Comparison of ENCODE assay signal across 12 mouse cellular contexts in genomic region chr15:80219705-80220657, GRCm38 (mm10). TPM values are rescaled to one million over a fixed set of nuclear protein-coding genes. Genes with fewer than 3 reads are reported as not detected.
DNase-seq lines count a peak whose midpoint lies in the region; ATAC-seq and TF ChIP-seq lines count a peak whose summit lies in the region.
"Had no signal": no experiment of that assay in that cellular context is flagged by ENCODE, and none has a peak within 500 bp of the region (broad histone marks: within the 10 kb centered on the region; RNA-seq: fewer than 3 reads in every experiment).

No protein-coding gene starts in this region.

- no peak overlapping the region for H3K9ac ChIP-seq in forebrain, embryonic 12.5 days
- no peak overlapping the region for H3K9ac ChIP-seq in forebrain, embryonic 11.5 days (ENCODE audit: low read length)
- no peak overlapping the region for H3K9ac ChIP-seq in lung, postnatal 0 days (replicated peaks; ENCODE audit: low read depth)
- no peak overlapping the region for H3K9ac ChIP-seq in intestine, embryonic 14.5 days (ENCODE audit: low read length)
- H3K9ac ChIP-seq: embryonic facial prominence, embryonic 15.5 days had no signal

- no peak for ATAC-seq in forebrain, embryonic 12.5 days (ENCODE audit: low FRiP score)
- no peak for ATAC-seq in forebrain, embryonic 11.5 days (replicated peaks; ENCODE audit: low FRiP score)
- ATAC-seq in lung, postnatal 0 days: peak; percentile 37; the same call in 1 of the 2 replicates
- ATAC-seq in intestine, embryonic 14.5 days (replicated peaks; ENCODE audit: low FRiP score, low TSS enrichment, low read depth): no peak

- no peaks in the 10 kb centered on the region for H3K27me3 ChIP-seq in forebrain, embryonic 12.5 days
- H3K27me3 ChIP-seq in forebrain, embryonic 11.5 days (ENCODE audit: control insufficient read depth, insufficient read depth, low read length): no peaks in the 10 kb centered on the region
- H3K27me3 ChIP-seq in lung, postnatal 0 days (replicated peaks; ENCODE audit: insufficient read depth, low read length): no peaks in the 10 kb centered on the region
- no peaks in the 10 kb centered on the region for H3K27me3 ChIP-seq in intestine, embryonic 14.5 days (replicated peaks; ENCODE audit: control insufficient read depth, insufficient read depth, low read length)
- H3K27me3 ChIP-seq in small intestine, adult 2 months (ENCODE audit: control insufficient read depth, insufficient read depth, low read length): no peaks in the 10 kb centered on the region
- H3K27me3 ChIP-seq: embryonic facial prominence, embryonic 15.5 days had no signal

- H3K27ac ChIP-seq in forebrain, embryonic 12.5 days: no peak overlapping the region; the same call in 1 of the 2 replicates
- no peak overlapping the region for H3K27ac ChIP-seq in forebrain, embryonic 11.5 days (ENCODE audit: low read depth, low read length)
- peak overlapping the region; percentile 60 for H3K27ac ChIP-seq in lung, postnatal 0 days (ENCODE audit: low read length)
- H3K27ac ChIP-seq in intestine, embryonic 14.5 days (ENCODE audit: low read depth): no peak overlapping the region
- 0 out of 2 replicates have a peak overlapping the region, but pooled peaks have one; percentile 5 for H3K27ac ChIP-seq in small intestine, adult 2 months (ENCODE audit: insufficient read depth, low read depth, low read length)
- H3K27ac ChIP-seq: embryonic facial prominence, embryonic 15.5 days had no signal

- H3K4me3 ChIP-seq in forebrain, embryonic 12.5 days (replicated peaks): no peak overlapping the region
- H3K4me3 ChIP-seq in forebrain, embryonic 11.5 days (ENCODE audit: low read depth, low read length): no peak overlapping the region
- H3K4me3 ChIP-seq in lung, postnatal 0 days (ENCODE audit: low read depth, low read length): no peak overlapping the region
- H3K4me3 ChIP-seq in intestine, embryonic 14.5 days (ENCODE audit: low read depth, low read length): no peak overlapping the region
- H3K4me3 ChIP-seq in small intestine, adult 2 months (ENCODE audit: low read depth, low read length): no peak overlapping the region
- H3K4me3 ChIP-seq: embryonic facial prominence, embryonic 15.5 days had no signal

- no peak for DNase-seq in forebrain, embryonic 11.5 days (ENCODE audit: low spot score)
- DNase-seq in lung, postnatal 0 days (ENCODE audit: low spot score): no peak
- DNase-seq in lung, adult 18-20 months: no peak
- DNase-seq in intestine, embryonic 14.5 days (ENCODE audit: low spot score): no peak
- no peak for DNase-seq in adrenal gland, adult (ENCODE audit: inconsistent age in 2 of 2, low spot score in 1 of 2)
- no peak for DNase-seq in ovary, adult 18-20 months (ENCODE audit: low spot score)
- DNase-seq: layer of hippocampus, postnatal 36 days had no signal

- TF ChIP-seq POLR2A in small intestine, adult 2 months (IDR thresholded peaks at IDR 0.05; ENCODE audit: low read depth, low read length): no peak

- TF ChIP-seq EP300 in lung, postnatal 0 days (IDR thresholded peaks at IDR 0.05): no peak

- peak overlapping the region; percentile 4; the same call in 1 of the 2 replicates for H3K4me2 ChIP-seq in forebrain, embryonic 12.5 days
- H3K4me2 ChIP-seq in forebrain, embryonic 11.5 days (ENCODE audit: low read depth, low read length, severe bottlenecking): no peak overlapping the region
- H3K4me2 ChIP-seq in lung, postnatal 0 days (replicated peaks; ENCODE audit: low read depth, low read length): peak overlapping the region; percentile 29
- H3K4me2 ChIP-seq in intestine, embryonic 14.5 days (ENCODE audit: low read length): 0 out of 2 replicates have a peak overlapping the region, but pooled peaks have one; percentile 30
- H3K4me2 ChIP-seq: embryonic facial prominence, embryonic 15.5 days had no signal

- no peaks in the 10 kb centered on the region for H3K9me3 ChIP-seq in forebrain, embryonic 12.5 days
- no peaks in the 10 kb centered on the region for H3K9me3 ChIP-seq in forebrain, embryonic 11.5 days (ENCODE audit: control insufficient read depth, low read length)
- H3K9me3 ChIP-seq in lung, postnatal 0 days (ENCODE audit: low read length): no peaks in the 10 kb centered on the region
- H3K9me3 ChIP-seq in intestine, embryonic 14.5 days (ENCODE audit: control insufficient read depth, low read length): no peaks in the 10 kb centered on the region
- H3K9me3 ChIP-seq: embryonic facial prominence, embryonic 15.5 days had no signal

- 66% methylated on average over 4 of the region's 4 CpGs for WGBS in forebrain, embryonic 12.5 days
- WGBS in forebrain, embryonic 11.5 days: 73% methylated on average over 4 of the region's 4 CpGs
- WGBS in lung, postnatal 0 days: 41% methylated on average over 4 of the region's 4 CpGs
- 57% methylated on average over 4 of the region's 4 CpGs for WGBS in intestine, embryonic 14.5 days
- WGBS in small intestine, adult 2 months: 58% methylated on average over 4 of the region's 4 CpGs

- peaks cover 4% of the 10 kb centered on the region for H3K36me3 ChIP-seq in forebrain, embryonic 12.5 days (replicated peaks)
- H3K36me3 ChIP-seq in forebrain, embryonic 11.5 days (ENCODE audit: control insufficient read depth, insufficient read depth, low read length): no peaks in the 10 kb centered on the region
- H3K36me3 ChIP-seq in lung, postnatal 0 days (ENCODE audit: insufficient read depth, low read length): no peaks in the 10 kb centered on the region
- 0 out of 2 replicates have a peak, but pooled peaks cover under 1% of the 10 kb centered on the region for H3K36me3 ChIP-seq in intestine, embryonic 14.5 days (ENCODE audit: control insufficient read depth, insufficient read depth, low read length)
- H3K36me3 ChIP-seq in small intestine, adult 2 months (ENCODE audit: control insufficient read depth, insufficient read depth, low read length): no peaks in the 10 kb centered on the region
- H3K36me3 ChIP-seq: embryonic facial prominence, embryonic 15.5 days had no signal

- peaks cover 7% of the 10 kb centered on the region for H3K4me1 ChIP-seq in forebrain, embryonic 12.5 days
- H3K4me1 ChIP-seq in forebrain, embryonic 11.5 days (replicated peaks; ENCODE audit: control insufficient read depth, insufficient read depth, low read length): 0 out of 2 replicates have a peak, but pooled peaks cover 3% of the 10 kb centered on the region
- H3K4me1 ChIP-seq in lung, postnatal 0 days (ENCODE audit: insufficient read depth, low read depth, low read length): no peaks in the 10 kb centered on the region
- 0 out of 2 replicates have a peak, but pooled peaks cover 3% of the 10 kb centered on the region for H3K4me1 ChIP-seq in intestine, embryonic 14.5 days (replicated peaks; ENCODE audit: control insufficient read depth, insufficient read depth, low read length)
- peaks cover 5% of the 10 kb centered on the region for H3K4me1 ChIP-seq in small intestine, adult 2 months (ENCODE audit: control insufficient read depth, insufficient read depth, insufficient read length, low read length)

- no peak for TF ChIP-seq CTCF in lung, postnatal 0 days (IDR thresholded peaks at IDR 0.05)
- no peak for TF ChIP-seq CTCF in small intestine, adult 2 months (IDR thresholded peaks at IDR 0.05; ENCODE audit: extremely low read depth, insufficient read length, insufficient replicate concordance, low read depth, low read length)

RNA-seq across cellular contexts. Expression of gene Mief1, which starts 13.8 kb away (rescaled TPM):
- 38.6 and 44.2 TPM in 2 replicates for polyA plus RNA-seq in forebrain, embryonic 12.5 days (2016; fragmentation: Nextera tagmentation; extraction: Ambion mirVana)
- polyA plus RNA-seq in forebrain, embryonic 11.5 days (2014; fragmentation: Nextera tagmentation; extraction: Ambion mirVana): 47.0 and 47.1 TPM in 2 replicates
- polyA plus RNA-seq in lung, postnatal 0 days (2015; fragmentation: Nextera tagmentation; extraction: Ambion mirVana): 13.2 and 13.7 TPM in 2 replicates
- 32.0 and 38.8 TPM in 2 replicates for polyA plus RNA-seq in intestine, embryonic 14.5 days (2014; fragmentation: Nextera tagmentation; extraction: Ambion mirVana)
- 9.4 and 16.7 TPM in 2 replicates for polyA plus RNA-seq in small intestine, adult 2 months (2012; rRNA removed)

RNA-seq across cellular contexts. Expression of gene AC140267.1, which starts 15.7 kb away (rescaled TPM):
- polyA plus RNA-seq in forebrain, embryonic 12.5 days (2016; fragmentation: Nextera tagmentation; extraction: Ambion mirVana): not detected in 2 replicates
- polyA plus RNA-seq in forebrain, embryonic 11.5 days (2014; fragmentation: Nextera tagmentation; extraction: Ambion mirVana): not detected in 2 replicates
- polyA plus RNA-seq in lung, postnatal 0 days (2015; fragmentation: Nextera tagmentation; extraction: Ambion mirVana): not detected in 2 replicates
- polyA plus RNA-seq in intestine, embryonic 14.5 days (2014; fragmentation: Nextera tagmentation; extraction: Ambion mirVana): not detected in 2 replicates
- not detected in 2 replicates for polyA plus RNA-seq in small intestine, adult 2 months (2012; rRNA removed)
- polyA plus RNA-seq: brain, embryonic 14.5 days; embryonic facial prominence, embryonic 15.5 days; gonadal fat pad, adult 2 months had no signal

RNA-seq across cellular contexts. Expression of gene Atf4, which starts 35.0 kb away (rescaled TPM):
- polyA plus RNA-seq in forebrain, embryonic 12.5 days (2016; fragmentation: Nextera tagmentation; extraction: Ambion mirVana): 132 and 142 TPM in 2 replicates
- polyA plus RNA-seq in forebrain, embryonic 11.5 days (2014; fragmentation: Nextera tagmentation; extraction: Ambion mirVana): 139 and 144 TPM in 2 replicates
- polyA plus RNA-seq in lung, postnatal 0 days (2015; fragmentation: Nextera tagmentation; extraction: Ambion mirVana): 113 and 115 TPM in 2 replicates
- polyA plus RNA-seq in intestine, embryonic 14.5 days (2014; fragmentation: Nextera tagmentation; extraction: Ambion mirVana): 125 and 136 TPM in 2 replicates
- polyA plus RNA-seq in small intestine, adult 2 months (2012; rRNA removed): 127 and 274 TPM in 2 replicates

RNA-seq across cellular contexts. Expression of gene Rps19bp1, which starts 44.1 kb away (rescaled TPM):
- 57.4 and 65.2 TPM in 2 replicates for polyA plus RNA-seq in forebrain, embryonic 12.5 days (2016; fragmentation: Nextera tagmentation; extraction: Ambion mirVana)
- polyA plus RNA-seq in forebrain, embryonic 11.5 days (2014; fragmentation: Nextera tagmentation; extraction: Ambion mirVana): 69.1 and 69.4 TPM in 2 replicates
- polyA plus RNA-seq in lung, postnatal 0 days (2015; fragmentation: Nextera tagmentation; extraction: Ambion mirVana): 34.7 and 36.1 TPM in 2 replicates
- 67.2 and 69.6 TPM in 2 replicates for polyA plus RNA-seq in intestine, embryonic 14.5 days (2014; fragmentation: Nextera tagmentation; extraction: Ambion mirVana)
- 19.1 and 19.3 TPM in 2 replicates for polyA plus RNA-seq in small intestine, adult 2 months (2012; rRNA removed)

RNA-seq across cellular contexts. Expression of gene Mgat3, which starts 46.5 kb away (rescaled TPM):
- polyA plus RNA-seq in forebrain, embryonic 12.5 days (2016; fragmentation: Nextera tagmentation; extraction: Ambion mirVana): 8.6 and 9.6 TPM in 2 replicates
- polyA plus RNA-seq in forebrain, embryonic 11.5 days (2014; fragmentation: Nextera tagmentation; extraction: Ambion mirVana): 8.8 and 9.2 TPM in 2 replicates
- 3.0 and 3.9 TPM in 2 replicates for polyA plus RNA-seq in lung, postnatal 0 days (2015; fragmentation: Nextera tagmentation; extraction: Ambion mirVana)
- 10.5 and 11.1 TPM in 2 replicates for polyA plus RNA-seq in intestine, embryonic 14.5 days (2014; fragmentation: Nextera tagmentation; extraction: Ambion mirVana)
- polyA plus RNA-seq in small intestine, adult 2 months (2012; rRNA removed): 28.4 and 62.6 TPM in 2 replicates

Comparison
In these comparisons a context has a peak if more than half of its experiments do, and no peak if none do; other contexts are left out.
1. H3K27ac ChIP-seq: peak in lung, postnatal 0 days (single experiment) and small intestine, adult 2 months (single experiment); none in forebrain, embryonic 12.5 days (single experiment), forebrain, embryonic 11.5 days (single experiment) and intestine, embryonic 14.5 days (single experiment).